Mouse (Mus musculus): ENCODE measurements at regions not wholly inside any gene's neighbourhood (a gene's known extent, or its start where the extent isn't known, plus 50 kb on each side); places are given as distances from the start of the nearest gene placed in this dataset.
A peak's percentile ranks its signal among the peaks of the same experiment; 100 is the strongest.
"Not testable (repeated sequence)": the region's sequence is repeated elsewhere in the genome, so short reads cannot be mapped to it uniquely, and the experiment has no call there.

DNA sequence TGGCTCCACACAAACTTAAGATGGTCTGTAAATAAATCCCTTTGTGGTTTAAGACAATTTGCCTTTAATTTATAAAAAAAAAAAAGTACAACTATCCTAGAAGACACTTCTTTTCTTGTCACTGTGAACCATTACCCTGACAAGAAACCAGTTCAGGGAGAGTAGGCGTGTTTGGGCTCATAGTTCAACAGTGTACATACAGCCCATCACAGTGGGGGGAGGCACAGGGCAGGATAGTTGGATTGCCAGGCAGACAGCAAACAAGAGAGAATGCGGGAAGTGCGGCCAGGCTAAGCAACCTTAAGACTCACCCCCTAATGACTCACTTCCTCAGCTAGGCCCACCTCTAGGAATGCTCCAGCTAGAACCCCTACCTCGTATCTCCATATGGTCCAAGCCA lies 119.2 kb upstream of the Rybp start:
- no peak for DNase-seq (ENCODE audit: extremely low spot score in 1 of 2, low spot score in 2 of 2)
- intact Hi-C loops (cut with DNase I) = no loop called here

GRCm38 (mm10) chr6:100404161-100404560 lies 116.9 kb upstream of the Rybp start:
- intact Hi-C loops (cut with DNase I) = no loop called here
- no peak for DNase-seq (ENCODE audit: extremely low spot score in 1 of 2, low spot score in 2 of 2)

- no peak for DNase-seq (ENCODE audit: extremely low spot score in 1 of 2, low spot score in 2 of 2)
- intact Hi-C loops (cut with DNase I) = no loop called here
These were observed 115.4 kb upstream of the Rybp start for GRCm38 (mm10) chr6:100402716-100403115.

GRCm38 (mm10) chr6:100401728-100402127 lies 114.4 kb upstream of the Rybp start:
- intact Hi-C loops (cut with DNase I) = no loop called here

DNA sequence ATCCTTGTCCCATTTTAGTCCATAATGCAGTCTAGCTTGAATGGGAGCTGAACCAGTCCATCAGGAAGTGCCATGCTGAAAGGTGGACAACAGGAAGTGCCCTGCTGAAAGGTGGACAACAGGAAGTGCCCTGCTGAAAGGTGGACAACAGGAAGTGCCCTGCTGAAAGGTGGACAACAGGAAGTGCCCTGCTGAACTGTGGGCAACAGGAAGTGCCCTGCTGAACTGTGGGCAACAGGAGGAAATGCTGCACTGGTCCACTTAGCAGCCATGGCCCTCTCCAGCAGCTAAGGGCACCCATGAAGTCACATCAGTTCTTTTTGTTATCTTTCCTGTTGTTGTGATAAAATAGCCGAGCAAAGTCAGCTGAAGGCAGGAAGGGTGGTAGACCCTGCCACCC lies 112.1 kb upstream of the Rybp start:
- DNase-seq (ENCODE audit: extremely low spot score in 1 of 2, low spot score in 2 of 2); intact Hi-C loops (cut with DNase I): not testable (repeated sequence)

More at GRCm38 (mm10) chr6:100401728-100402127, 114.4 kb upstream of the Rybp start:
- DNase-seq (ENCODE audit: extremely low spot score in 1 of 2, low spot score in 2 of 2) = no peak

GRCm38 (mm10) chr6:100396311-100397200 lies 109.3 kb upstream of the Rybp start:
- no peak for DNase-seq (ENCODE audit: extremely low spot score in 1 of 2, low spot score in 2 of 2)
- intact Hi-C loops (cut with DNase I) = no loop called here

GRCm38 (mm10) chr6:100390258-100390910 lies 103.1 kb upstream of the Rybp start:
- intact Hi-C loops (cut with DNase I) = no loop called here

GRCm38 (mm10) chr6:100387042-100387441 lies 99.8 kb upstream of the Rybp start:
- DNase-seq (ENCODE audit: extremely low spot score in 1 of 2, low spot score in 2 of 2) = no peak
- intact Hi-C loops (cut with DNase I) = no loop called here

More at GRCm38 (mm10) chr6:100390258-100390910, 103.1 kb upstream of the Rybp start:
- DNase-seq (ENCODE audit: extremely low spot score in 1 of 2, low spot score in 2 of 2) = no peak

DNA sequence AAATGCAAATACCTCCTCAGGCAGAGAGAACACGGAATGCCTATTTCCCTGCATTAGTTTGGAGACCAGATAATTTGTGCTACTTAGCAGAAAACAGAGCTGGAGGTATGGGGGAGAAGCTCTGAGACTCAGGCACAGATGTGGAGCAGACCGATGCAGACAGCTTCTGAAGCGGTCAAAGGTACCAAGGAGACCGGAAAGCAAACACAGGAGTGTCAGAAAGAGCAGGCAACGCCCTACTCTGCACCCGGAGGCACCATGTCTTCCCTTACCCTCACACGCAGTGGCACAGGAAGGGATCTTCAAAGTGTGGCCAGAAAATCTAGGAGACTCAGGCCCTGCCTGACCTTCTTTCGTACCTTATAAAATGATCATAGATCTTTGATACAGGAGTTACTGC lies 98.4 kb upstream of the Rybp start:
- intact Hi-C loops (cut with DNase I) = no loop called here

DNA sequence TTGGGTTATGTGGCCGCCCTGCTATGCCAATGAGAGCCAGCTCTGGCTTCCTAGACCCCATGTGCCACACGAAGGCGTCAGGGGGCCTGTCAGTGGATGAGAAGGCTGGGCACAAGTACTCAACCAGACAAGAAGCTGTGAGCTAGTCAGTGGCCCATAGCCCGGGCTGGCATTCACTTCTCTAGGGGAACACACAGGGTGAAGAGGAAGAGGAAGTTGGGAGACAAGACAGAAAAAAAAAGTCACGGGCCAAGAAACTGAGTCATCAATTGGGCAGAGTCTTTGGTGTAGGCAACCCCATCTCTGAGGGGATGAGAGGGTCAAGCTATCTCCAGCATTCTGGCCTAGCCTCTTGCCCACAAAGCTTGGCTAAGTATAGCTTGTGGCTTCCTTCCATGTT lies 93.8 kb upstream of the Rybp start:
- intact Hi-C loops (cut with DNase I) = no loop called here
- DNase-seq (ENCODE audit: extremely low spot score in 1 of 2, low spot score in 2 of 2) = no peak

More for the DNA sequence above, 98.4 kb upstream of the Rybp start:
- no peak for DNase-seq (ENCODE audit: extremely low spot score in 1 of 2, low spot score in 2 of 2)

- intact Hi-C loops (cut with DNase I) = no loop called here
- DNase-seq (ENCODE audit: extremely low spot score in 1 of 2, low spot score in 2 of 2) = peak in 1 of 2 experiments; percentile 52
These were observed 93.3 kb upstream of the Rybp start for GRCm38 (mm10) chr6:100380536-100380935.

- DNase-seq (ENCODE audit: extremely low spot score in 1 of 2, low spot score in 2 of 2) = no peak
- intact Hi-C loops (cut with DNase I) = no loop called here
These were observed 92.5 kb upstream of the Rybp start for GRCm38 (mm10) chr6:100379792-100380191.

- DNase-seq (ENCODE audit: extremely low spot score in 1 of 2, low spot score in 2 of 2) = no peak
These were observed 91.2 kb upstream of the Rybp start for GRCm38 (mm10) chr6:100378533-100378874.

DNA sequence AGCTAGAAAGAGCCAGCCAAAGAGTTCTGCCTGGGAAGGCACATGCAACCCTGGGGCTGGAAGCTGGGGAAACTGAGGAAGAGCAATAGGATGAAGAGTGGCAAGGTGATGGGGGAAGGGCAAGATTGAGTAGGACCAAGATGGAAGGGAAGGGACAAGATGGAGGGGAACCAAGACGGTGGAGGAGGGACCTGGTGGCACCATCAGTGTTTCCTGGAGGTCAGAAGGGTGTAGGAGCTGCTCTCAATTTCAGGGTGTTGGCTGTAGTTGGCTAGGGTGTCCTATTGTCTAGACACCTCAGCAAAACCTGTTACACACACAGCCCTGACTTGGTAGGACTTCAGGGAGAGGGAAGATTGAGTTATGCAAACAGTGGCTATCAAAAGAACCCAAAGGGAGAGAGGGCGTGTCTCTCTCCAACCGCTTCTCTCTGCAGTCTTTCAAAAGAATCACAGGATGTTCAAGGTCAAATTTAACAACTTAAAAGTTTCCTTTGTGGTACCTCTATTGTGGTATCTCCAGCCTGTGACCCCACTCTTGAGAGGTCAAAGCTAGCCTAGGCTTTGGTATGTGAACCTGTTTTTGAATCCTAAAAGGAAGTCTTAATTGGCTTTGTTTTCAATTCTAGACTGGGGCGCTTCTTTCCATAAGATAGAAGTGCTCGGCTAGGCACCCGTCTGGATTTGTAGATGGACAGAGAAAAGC lies 90.7 kb upstream of the Rybp start:
- no peak for DNase-seq (ENCODE audit: extremely low spot score in 1 of 2, low spot score in 2 of 2)

More at GRCm38 (mm10) chr6:100378533-100378874, 91.2 kb upstream of the Rybp start:
- intact Hi-C loops (cut with DNase I) = no loop called here

GRCm38 (mm10) chr6:100376656-100377055 lies 89.4 kb upstream of the Rybp start:
- intact Hi-C loops (cut with DNase I) = no loop called here
- no peak for DNase-seq (ENCODE audit: extremely low spot score in 1 of 2, low spot score in 2 of 2)

More for the DNA sequence above, 90.7 kb upstream of the Rybp start:
- intact Hi-C loops (cut with DNase I) = no loop called here

GRCm38 (mm10) chr6:100370828-100371227 lies 83.5 kb upstream of the Rybp start:
- DNase-seq (ENCODE audit: extremely low spot score in 1 of 2, low spot score in 2 of 2) = no peak
- intact Hi-C loops (cut with DNase I) = no loop called here

DNA sequence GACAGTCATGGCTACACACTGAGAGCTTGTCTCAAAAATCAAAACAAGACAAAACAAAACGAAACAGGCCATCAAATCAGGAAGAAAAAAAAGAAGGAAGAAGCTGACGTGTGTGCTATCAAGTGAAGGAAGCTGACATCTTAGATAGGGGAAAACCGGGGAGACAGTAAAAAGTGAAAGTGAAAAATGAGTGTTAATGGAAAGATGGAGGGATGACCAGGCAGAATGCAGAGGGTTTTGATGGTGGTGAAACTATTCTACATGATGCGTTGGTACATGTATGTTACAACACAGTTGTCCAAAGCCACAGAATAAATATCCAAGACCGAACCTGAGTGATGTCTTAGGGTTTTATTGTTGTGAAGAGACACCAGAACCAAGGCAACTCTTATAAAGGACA lies 83.1 kb upstream of the Rybp start:
- no peak for DNase-seq (ENCODE audit: extremely low spot score in 1 of 2, low spot score in 2 of 2)

GRCm38 (mm10) chr6:100366231-100366630 lies 78.9 kb upstream of the Rybp start:
- intact Hi-C loops (cut with DNase I) = no loop called here
- peak in 1 of 2 experiments; percentile 43 for DNase-seq (ENCODE audit: extremely low spot score in 1 of 2, low spot score in 2 of 2)

More for the DNA sequence above, 83.1 kb upstream of the Rybp start:
- intact Hi-C loops (cut with DNase I) = no loop called here

GRCm38 (mm10) chr6:100365791-100366190 lies 78.5 kb upstream of the Rybp start:
- intact Hi-C loops (cut with DNase I) = no loop called here
- no peak for DNase-seq (ENCODE audit: extremely low spot score in 1 of 2, low spot score in 2 of 2)
